Mouse (Mus musculus) embryonic facial prominence, embryonic 13.5 days (tissue): ENCODE results near the gene Cdcp1. TPM values are rescaled to one million over a fixed set of nuclear protein-coding genes. Genes with fewer than 3 reads are reported as not detected.
A peak's percentile ranks its signal among the peaks of the same experiment; 100 is the strongest.

Experiments
- ATAC-seq: fragments of 200-750 bp; cut with Nextera tagmentation; 2 replicates; pipeline ENCODE4 v1.8.0; 2017; ENCODE audit warnings: low read depth; ENCODE audit not compliant: insufficient number of reproducible peaks, insufficient read depth, low FRiP score, low TSS enrichment
- H3K27ac ChIP-seq: fragments of 300-500 bp; sonication (generic); 2 replicates; pipeline ENCODE4 v1.5.1; 2015; ENCODE audit warnings: moderate library complexity, mild to moderate bottlenecking, inconsistent platforms
- H3K27me3 ChIP-seq: fragments of 300-500 bp; sonication (generic); 2 replicates; pipeline ENCODE4 v1.6.1; 2015; ENCODE audit warnings: mild to moderate bottlenecking, inconsistent platforms
- H3K36me3 ChIP-seq: fragments of 300-500 bp; sonication (generic); 2 replicates; pipeline ENCODE4 v1.6.1; 2015; ENCODE audit warnings: mild to moderate bottlenecking, inconsistent platforms
- H3K4me1 ChIP-seq: fragments of 300-500 bp; sonication (generic); 2 replicates; pipeline ENCODE4 v1.6.1; 2015; ENCODE audit warnings: inconsistent platforms
- H3K4me2 ChIP-seq: fragments of 300-500 bp; sonication (generic); 2 replicates; pipeline ENCODE4 v1.6.1; 2015; ENCODE audit warnings: moderate library complexity, mild to moderate bottlenecking, inconsistent platforms
- H3K4me3 ChIP-seq: fragments of 300-500 bp; sonication (generic); 2 replicates; pipeline ENCODE4 v1.5.1; 2015; ENCODE audit warnings: mild to moderate bottlenecking, inconsistent platforms
- H3K9ac ChIP-seq: fragments of 300-500 bp; sonication (generic); 2 replicates; pipeline ENCODE4 v1.6.1; 2015; ENCODE audit warnings: mild to moderate bottlenecking, inconsistent platforms
- H3K9me3 ChIP-seq: fragments of 300-500 bp; sonication (generic); 2 replicates; pipeline ENCODE4 v1.6.1; 2016; ENCODE audit warnings: inconsistent platforms
- WGBS: fragments of 180-500 bp; shearing (Covaris S2); methylation state at CpG from one replicate; pipeline ENCODE4 v1.1.7; 2015; ENCODE audit warnings: mixed read lengths; 5-methylcytosine and 5-hydroxymethylcytosine counted together
- polyA plus RNA-seq: library from polyadenylated mRNA; unstranded; fragments of >200 nt; fragmentation: Nextera tagmentation; extraction: Ambion mirVana; gene quantifications from 2 replicates; pipeline ENCODE4 v1.2.1, GENCODE M21; 2015

The Cdcp1 gene
- polyA plus RNA-seq, 1 experiment from 2014 or later, result 8.3 TPM

DNA sequence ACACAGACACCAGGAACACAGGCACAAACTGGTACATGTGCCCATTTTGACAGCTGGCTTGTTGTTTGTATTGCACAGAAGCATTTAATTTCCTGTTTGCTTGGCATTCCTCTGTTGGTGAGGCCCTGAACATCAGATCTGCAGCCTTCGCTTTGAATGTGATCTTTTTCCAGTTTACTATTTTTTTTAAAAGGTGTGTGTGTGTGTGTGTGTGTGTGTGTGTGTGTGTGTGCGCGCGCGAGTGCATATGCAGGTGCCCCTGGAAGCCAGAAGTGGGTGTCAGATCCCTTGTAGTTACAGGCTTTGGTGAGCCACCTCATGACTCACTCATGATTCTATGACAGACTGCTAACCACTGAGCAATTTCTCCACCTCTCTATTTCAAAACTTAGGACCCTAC, 24.4 kb upstream of the Cdcp1 start:
- WGBS, result 88% methylated on average over 5 of the region's 5 CpGs
- no peaks in the 10 kb centered on the region for H3K9me3 ChIP-seq
- no peak overlapping the region for H3K27ac ChIP-seq
- ATAC-seq, result no peak
- H3K27me3 ChIP-seq, result no peaks in the 10 kb centered on the region
- peaks cover 26% of the 10 kb centered on the region for H3K4me1 ChIP-seq
- H3K36me3 ChIP-seq, result no peaks in the 10 kb centered on the region
- no peak overlapping the region for H3K4me3 ChIP-seq
- H3K4me2 ChIP-seq, result no peak overlapping the region
- H3K9ac ChIP-seq, result no peak overlapping the region

DNA sequence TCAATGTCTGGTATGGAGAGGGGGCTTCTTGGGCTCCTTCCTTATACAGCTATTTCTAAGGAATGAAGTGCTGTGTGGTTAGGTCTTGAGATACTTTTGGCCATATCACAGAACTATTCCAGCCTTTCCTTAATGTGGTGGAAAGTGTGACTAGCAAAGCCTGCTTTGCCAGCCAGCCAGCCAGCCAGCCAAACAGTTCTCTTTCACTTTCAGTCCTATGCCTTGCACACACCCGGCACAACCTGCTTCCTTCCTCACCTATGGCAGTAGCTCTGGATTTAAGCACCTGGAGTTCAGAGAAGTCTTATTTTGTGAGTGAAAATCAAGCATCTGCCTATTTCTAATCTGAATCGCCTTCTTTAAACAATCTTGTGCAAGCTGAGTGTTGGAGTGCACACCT, 23.8 kb upstream of the Cdcp1 start:
- no peaks in the 10 kb centered on the region for H3K27me3 ChIP-seq
- no peak overlapping the region for H3K4me2 ChIP-seq
- H3K4me1 ChIP-seq, result peaks cover 26% of the 10 kb centered on the region
- H3K36me3 ChIP-seq, result no peaks in the 10 kb centered on the region
- no peak overlapping the region for H3K9ac ChIP-seq
- no peaks in the 10 kb centered on the region for H3K9me3 ChIP-seq
- ATAC-seq, result no peak
- WGBS, result 79% methylated on average over 2 of the region's 2 CpGs
- no peak overlapping the region for H3K27ac ChIP-seq
- no peak overlapping the region for H3K4me3 ChIP-seq

DNA sequence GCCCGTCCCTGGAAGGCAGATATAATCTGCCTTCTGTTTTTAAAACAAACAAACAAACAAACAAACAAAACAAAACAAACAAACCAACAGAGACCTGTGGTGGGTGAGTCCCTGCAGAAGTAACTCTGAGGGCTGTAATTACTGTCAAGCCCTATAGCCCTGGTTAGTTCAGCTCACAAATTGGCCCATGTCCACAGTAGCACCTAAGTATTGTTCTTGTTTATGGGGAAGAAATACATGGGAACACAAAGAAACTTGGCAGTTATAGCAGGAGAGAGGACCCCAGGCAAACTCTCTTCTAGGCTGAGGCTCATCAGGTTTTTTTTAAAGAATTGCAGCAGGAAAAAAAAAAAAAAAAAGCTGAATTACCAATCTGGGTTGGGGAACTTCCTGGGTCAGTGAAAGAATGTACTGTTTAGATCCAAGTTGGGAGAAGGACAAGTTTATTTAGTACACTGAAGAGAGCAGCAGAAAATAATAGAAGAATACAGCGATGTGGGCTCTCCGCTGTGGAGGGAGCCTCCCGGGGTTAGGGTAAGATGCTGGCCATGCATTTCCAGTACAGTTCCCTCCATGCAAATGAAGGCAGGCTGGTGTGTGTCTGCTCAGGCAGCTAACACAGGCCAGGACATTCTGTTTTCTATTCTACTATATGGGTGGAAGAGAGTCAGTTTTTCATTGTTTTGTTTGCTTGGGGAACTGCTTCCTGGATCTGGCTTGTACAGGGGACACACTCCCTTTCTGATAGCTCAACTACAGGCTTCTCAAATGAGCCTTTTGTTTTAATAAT, 22.6 kb upstream of the Cdcp1 start:
- Histone ChIP-seq H3K9me3 (no peaks in the 10 kb centered on the region), H3K27me3 (no peaks in the 10 kb centered on the region), H3K4me3 (no peak overlapping the region), H3K4me2 (no peak overlapping the region), H3K4me1 (peaks cover 26% of the 10 kb centered on the region), H3K27ac (peak overlapping the region; percentile 83), H3K36me3 (no peaks in the 10 kb centered on the region), H3K9ac (no peak overlapping the region)
- peak; percentile 44; the same call in 1 of the 2 replicates for ATAC-seq
- WGBS, result 18% methylated on average over 4 of the region's 4 CpGs

GRCm38 (mm10) chr9:123237739-123238138, 21.9 kb upstream of the Cdcp1 start:
- no peaks in the 10 kb centered on the region for H3K27me3 ChIP-seq
- 23% methylated on average over 2 of the region's 2 CpGs for WGBS
- H3K9ac ChIP-seq, result no peak overlapping the region
- peaks cover 26% of the 10 kb centered on the region for H3K4me1 ChIP-seq
- peak overlapping the region; percentile 83 for H3K27ac ChIP-seq
- peak; percentile 84; the same call in 1 of the 2 replicates for ATAC-seq
- H3K36me3 ChIP-seq, result no peaks in the 10 kb centered on the region
- no peaks in the 10 kb centered on the region for H3K9me3 ChIP-seq
- H3K4me3 ChIP-seq, result no peak overlapping the region
- no peak overlapping the region for H3K4me2 ChIP-seq

GRCm38 (mm10) chr9:123235621-123236020, 19.8 kb upstream of the Cdcp1 start:
- WGBS, result 12% methylated on average over 3 of the region's 3 CpGs
- Histone ChIP-seq H3K36me3 (no peaks in the 10 kb centered on the region), H3K4me2 (no peak overlapping the region), H3K4me3 (no peak overlapping the region), H3K9me3 (no peaks in the 10 kb centered on the region), H3K9ac (no peak overlapping the region), H3K27ac (no peak overlapping the region), H3K4me1 (peaks cover 32% of the 10 kb centered on the region), H3K27me3 (no peaks in the 10 kb centered on the region)
- ATAC-seq, result no peak

DNA sequence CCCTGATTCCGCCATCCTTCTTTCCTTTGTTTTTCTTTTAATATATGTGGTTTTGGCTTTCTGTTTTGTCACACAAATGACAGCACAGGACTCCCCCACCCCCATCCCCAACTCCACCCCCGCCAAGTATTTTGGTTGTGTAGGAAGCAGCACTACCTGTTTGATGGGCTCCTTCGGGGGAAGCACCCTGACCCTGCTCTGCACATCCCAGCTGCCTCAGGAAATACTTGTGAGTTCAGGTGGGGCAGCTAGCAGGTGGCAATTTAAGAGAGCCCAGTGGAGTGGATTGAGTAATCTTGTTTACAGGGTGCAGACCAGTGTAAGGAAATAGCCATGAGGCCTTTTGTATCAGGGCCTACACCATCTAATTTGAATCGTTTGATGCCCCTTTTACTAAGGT, 14.0 kb upstream of the Cdcp1 start:
- H3K4me1 ChIP-seq, result peaks cover 24% of the 10 kb centered on the region
- no peaks in the 10 kb centered on the region for H3K36me3 ChIP-seq

GRCm38 (mm10) chr9:123228671-123229070, 12.8 kb upstream of the Cdcp1 start:
- H3K27me3 ChIP-seq, result no peaks in the 10 kb centered on the region
- H3K9me3 ChIP-seq, result no peaks in the 10 kb centered on the region
- no peaks in the 10 kb centered on the region for H3K36me3 ChIP-seq
- H3K9ac ChIP-seq, result no peak overlapping the region
- no peak overlapping the region for H3K4me2 ChIP-seq
- H3K27ac ChIP-seq, result no peak overlapping the region
- no peak for ATAC-seq
- no peak overlapping the region for H3K4me3 ChIP-seq
- peaks cover 24% of the 10 kb centered on the region for H3K4me1 ChIP-seq

More for the DNA sequence above, 14.0 kb upstream of the Cdcp1 start:
- no peak for ATAC-seq
- WGBS, result 57% methylated on average over 4 of the region's 4 CpGs
- H3K9me3 ChIP-seq, result no peaks in the 10 kb centered on the region
- no peak overlapping the region for H3K4me2 ChIP-seq
- no peak overlapping the region for H3K27ac ChIP-seq
- H3K4me3 ChIP-seq, result no peak overlapping the region
- no peaks in the 10 kb centered on the region for H3K27me3 ChIP-seq
- H3K9ac ChIP-seq, result no peak overlapping the region

GRCm38 (mm10) chr9:123227106-123227750, 11.4 kb upstream of the Cdcp1 start:
- no peak for ATAC-seq
- 79% methylated on average over 3 of the region's 3 CpGs for WGBS
- Histone ChIP-seq H3K36me3 (no peaks in the 10 kb centered on the region), H3K9me3 (no peaks in the 10 kb centered on the region), H3K27ac (no peak overlapping the region; the same call in 1 of the 2 replicates), H3K27me3 (no peaks in the 10 kb centered on the region), H3K4me2 (no peak overlapping the region), H3K4me1 (peaks cover 24% of the 10 kb centered on the region), H3K9ac (no peak overlapping the region), H3K4me3 (no peak overlapping the region)

DNA sequence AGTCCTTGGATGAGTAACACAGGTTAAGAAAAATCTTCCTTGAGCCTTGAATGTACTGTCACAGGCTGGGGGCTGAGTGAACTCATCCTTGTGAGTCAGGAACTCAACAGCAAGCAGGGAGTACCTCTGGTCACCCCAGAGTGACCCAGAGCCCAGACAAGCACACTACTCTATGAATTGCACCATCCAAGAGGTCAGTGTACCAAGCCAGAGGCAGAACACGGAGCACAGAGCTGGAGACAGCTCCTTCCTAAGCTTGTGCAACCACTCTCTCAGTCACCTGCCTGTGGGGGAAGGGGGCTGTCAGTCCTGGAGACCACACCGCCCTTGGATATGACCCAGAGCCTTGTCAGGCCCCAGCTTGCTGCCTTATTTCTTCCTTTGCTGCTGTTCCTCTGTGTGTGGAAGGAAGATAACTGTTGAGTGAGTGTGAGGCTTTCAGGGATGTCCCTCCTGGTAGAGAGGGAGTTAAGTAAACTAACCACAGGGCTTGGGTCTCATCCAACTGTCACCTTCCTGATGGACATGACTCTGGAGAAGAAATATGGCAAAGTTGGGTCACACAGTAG, 9.1 kb upstream of the Cdcp1 start:
- Histone ChIP-seq H3K9ac (no peak overlapping the region), H3K4me1 (peaks cover 17% of the 10 kb centered on the region), H3K9me3 (no peaks in the 10 kb centered on the region), H3K27me3 (no peaks in the 10 kb centered on the region), H3K27ac (no peak overlapping the region), H3K4me3 (no peak overlapping the region), H3K36me3 (no peaks in the 10 kb centered on the region), H3K4me2 (no peak overlapping the region)
- no peak for ATAC-seq
- 60% methylated on average over 2 of the region's 2 CpGs for WGBS

GRCm38 (mm10) chr9:123219826-123220225, 4.0 kb upstream of the Cdcp1 start:
- ATAC-seq, result no peak

DNA sequence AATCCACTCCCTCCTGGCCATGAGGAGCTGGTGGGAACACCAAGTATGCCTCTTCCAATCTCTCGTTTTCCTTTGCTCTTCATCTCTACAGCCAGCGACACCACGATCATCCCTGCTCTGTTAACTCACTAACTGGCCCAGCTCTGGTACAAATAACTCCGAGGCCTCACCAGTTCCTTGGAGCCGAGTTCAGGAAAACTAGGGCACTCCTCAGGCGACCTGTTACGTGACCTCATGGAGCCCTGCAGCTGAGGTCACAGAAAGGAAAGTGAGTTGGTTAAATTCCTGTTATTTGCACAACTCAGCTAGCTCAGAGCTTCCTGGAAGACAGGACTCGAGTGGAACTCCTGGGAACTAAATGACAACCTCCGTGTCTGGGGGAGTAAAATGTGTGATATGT, 2.5 kb downstream of the Cdcp1 start:
- no peak overlapping the region for H3K9ac ChIP-seq
- H3K27me3 ChIP-seq, result peaks cover 24% of the 10 kb centered on the region
- no peak overlapping the region for H3K27ac ChIP-seq
- 56% methylated on average over 9 of the region's 9 CpGs for WGBS
- no peaks in the 10 kb centered on the region for H3K9me3 ChIP-seq
- H3K4me3 ChIP-seq, result no peak overlapping the region
- no peaks in the 10 kb centered on the region for H3K36me3 ChIP-seq
- no peaks in the 10 kb centered on the region for H3K4me1 ChIP-seq
- H3K4me2 ChIP-seq, result no peak overlapping the region
- no peak for ATAC-seq

More at GRCm38 (mm10) chr9:123219826-123220225, 4.0 kb upstream of the Cdcp1 start:
- WGBS, result 55% methylated on average over 5 of the region's 5 CpGs
- no peak overlapping the region for H3K4me3 ChIP-seq
- H3K27ac ChIP-seq, result no peak overlapping the region
- no peak overlapping the region for H3K4me2 ChIP-seq
- H3K36me3 ChIP-seq, result no peaks in the 10 kb centered on the region
- H3K27me3 ChIP-seq, result peaks cover 16% of the 10 kb centered on the region
- no peaks in the 10 kb centered on the region for H3K9me3 ChIP-seq
- H3K4me1 ChIP-seq, result no peaks in the 10 kb centered on the region
- H3K9ac ChIP-seq, result no peak overlapping the region

DNA sequence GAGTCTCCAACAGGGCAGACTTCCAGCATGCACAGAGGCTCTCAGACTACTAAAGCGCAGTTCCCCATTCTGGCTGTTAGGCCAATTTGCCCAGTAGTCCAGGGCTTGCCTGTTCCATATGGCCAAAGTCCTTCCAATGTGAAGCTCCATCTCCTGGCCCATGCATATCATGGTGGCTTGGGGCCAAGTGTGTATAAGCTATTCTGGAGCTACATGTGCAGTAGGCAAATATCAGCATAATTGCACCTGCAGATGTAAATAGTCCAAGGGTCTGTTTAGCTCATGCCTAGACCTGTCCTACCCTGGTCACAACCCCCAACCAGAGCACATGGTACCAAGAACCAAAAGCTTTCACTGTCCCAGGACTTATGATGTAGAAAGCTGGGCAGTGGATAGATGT, 7.9 kb downstream of the Cdcp1 start:
- ATAC-seq, result no peak
- H3K9ac ChIP-seq, result no peak overlapping the region
- whole genome bisulfite sequencing, result 97% methylated on average over 1 of the region's 1 CpGs
- H3K36me3 ChIP-seq, result no peaks in the 10 kb centered on the region
- no peak overlapping the region for H3K27ac ChIP-seq
- no peaks in the 10 kb centered on the region for H3K9me3 ChIP-seq
- no peaks in the 10 kb centered on the region for H3K27me3 ChIP-seq
- no peaks in the 10 kb centered on the region for H3K4me1 ChIP-seq
- no peak overlapping the region for H3K4me3 ChIP-seq
- no peak overlapping the region for H3K4me2 ChIP-seq
